Mouse (Mus musculus): Measurements from ENCODE around the gene Il10rb.

The Il10rb gene

DNA sequence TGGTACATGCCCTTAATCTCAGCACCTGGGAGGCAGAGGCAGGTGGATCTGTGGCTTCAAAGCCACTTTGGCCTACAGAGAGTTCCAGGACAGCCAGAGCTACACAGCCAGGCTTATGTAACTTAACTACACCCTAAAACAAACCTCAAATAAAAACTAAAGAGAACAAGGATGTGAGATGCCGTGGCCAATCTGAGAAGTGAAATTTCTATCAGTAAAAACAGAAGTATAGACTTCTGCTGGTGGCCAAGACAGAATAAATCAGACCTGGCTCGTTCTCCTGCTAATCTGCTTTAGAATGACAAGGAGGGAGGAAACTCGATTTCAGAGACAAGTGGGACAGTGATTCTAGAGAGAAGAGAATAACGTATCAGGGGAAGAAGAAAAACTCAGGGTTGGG, 49.9 kb downstream of the Il10rb start:
- DNase-seq, result no peak

DNA sequence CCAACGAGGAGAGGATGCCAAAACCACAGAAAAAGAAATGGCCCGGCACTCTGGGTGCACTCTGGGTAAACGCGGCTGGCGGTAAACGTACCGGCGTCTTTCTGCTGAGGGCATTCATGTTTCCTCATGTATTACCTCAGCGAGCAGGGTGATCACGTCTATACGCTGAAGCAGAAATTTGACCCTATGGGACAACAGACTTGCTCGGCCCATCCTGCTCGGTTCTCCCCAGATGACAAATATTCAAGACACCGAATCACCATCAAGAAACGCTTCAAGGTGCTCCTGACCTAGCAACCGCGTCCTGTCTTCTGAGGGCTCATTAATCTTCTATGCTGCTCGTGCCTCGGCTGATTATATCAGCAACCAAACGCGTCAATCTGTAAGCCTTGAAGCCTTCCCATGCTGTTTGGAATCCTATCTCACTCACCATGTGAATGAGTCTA, 52.4 kb downstream of the Il10rb start:
- no peak for DNase-seq

DNA sequence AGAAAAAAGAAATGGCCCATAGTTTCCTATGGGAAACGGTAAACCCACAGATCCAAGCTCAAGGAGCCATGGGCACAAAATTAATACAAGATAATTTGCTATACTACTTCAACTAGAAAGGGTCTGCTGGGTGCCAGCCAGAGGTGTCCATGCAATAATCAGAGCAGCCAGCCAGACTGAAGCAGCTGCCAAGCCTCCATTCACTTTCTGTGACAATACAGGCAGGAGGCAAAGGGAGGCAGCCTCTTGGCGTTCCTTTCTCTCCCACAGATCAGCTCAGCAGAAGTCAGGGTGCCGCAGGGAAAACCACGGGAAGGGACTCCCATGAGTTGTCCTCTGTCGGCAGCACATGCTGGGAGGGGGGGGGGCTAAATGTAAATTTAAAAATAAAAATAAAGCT, 53.0 kb downstream of the Il10rb start:
- peak; percentile 58 for DNase-seq

DNA sequence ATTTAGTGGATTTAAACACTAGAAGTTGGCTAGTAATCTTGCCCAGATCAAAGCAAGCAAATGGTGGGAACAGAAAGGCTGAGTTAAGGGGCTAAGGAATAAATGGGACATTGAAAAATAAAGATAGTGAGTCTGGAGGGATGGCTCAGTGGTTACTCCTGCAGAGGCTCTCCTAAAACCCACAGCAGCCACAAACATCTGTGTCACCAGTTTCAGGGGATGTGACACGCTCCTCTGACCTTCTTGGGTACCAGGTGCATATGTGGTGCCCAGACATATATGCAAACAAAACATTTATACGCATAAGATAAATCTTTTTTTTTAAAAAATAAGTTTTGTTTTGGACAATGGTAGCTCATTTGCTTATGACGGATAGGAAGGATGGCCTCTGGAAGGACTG, 53.4 kb downstream of the Il10rb start:
- DNase-seq, result no peak

DNA sequence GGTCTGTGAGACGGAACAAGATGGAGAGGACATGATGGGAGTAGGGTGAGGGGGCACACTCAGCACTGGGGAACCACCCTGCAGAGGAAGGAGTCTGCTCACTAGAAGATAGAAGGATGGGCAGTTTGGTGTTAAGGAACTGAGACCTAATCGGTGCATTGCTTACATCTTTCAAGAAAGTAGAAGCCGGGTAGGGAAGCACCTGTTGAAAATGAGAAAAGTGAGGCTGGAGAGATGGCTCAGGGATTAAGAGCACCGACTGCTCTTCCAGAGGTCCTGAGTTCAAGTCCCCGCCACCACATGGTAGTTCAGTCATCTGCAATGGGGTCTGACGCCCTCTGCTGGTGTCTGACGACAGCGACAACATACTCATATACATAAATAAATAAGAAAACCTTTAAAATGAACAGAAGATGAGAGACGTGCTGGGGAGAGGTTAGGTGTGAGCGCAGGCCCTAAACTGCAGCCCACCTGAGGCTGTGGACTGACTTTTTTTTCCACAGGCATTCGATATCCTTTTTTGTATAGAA, 53.9 kb downstream of the Il10rb start:
- DNase-seq, result no peak

DNA sequence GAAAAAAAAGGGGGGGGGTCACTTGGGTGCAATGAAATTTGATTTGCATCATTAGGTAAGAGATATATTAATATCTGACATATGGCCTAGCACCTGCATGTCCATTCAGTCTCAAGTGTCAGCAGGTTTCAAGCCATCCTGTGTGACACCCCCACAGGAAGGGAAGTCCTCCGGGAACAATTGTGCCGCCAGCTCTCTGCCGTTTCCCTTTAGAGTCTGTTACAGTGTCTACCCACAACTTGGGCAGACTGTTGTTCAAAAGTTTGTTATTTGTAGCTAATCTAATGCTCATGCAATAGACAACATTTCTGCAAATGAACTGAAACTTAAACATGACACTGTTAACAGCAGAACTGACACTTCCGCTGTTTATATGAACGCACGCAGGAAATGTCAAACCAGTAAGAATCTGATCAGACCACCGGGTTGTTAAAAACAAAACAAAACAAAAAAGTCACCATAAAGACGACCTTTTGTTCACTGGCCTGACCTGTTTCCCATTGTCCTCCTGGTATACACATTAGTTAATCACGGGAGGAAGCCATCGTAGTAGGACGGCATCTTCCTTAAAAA, 55.2 kb downstream of the Il10rb start:
- DNase-seq, result peak; percentile 33

DNA sequence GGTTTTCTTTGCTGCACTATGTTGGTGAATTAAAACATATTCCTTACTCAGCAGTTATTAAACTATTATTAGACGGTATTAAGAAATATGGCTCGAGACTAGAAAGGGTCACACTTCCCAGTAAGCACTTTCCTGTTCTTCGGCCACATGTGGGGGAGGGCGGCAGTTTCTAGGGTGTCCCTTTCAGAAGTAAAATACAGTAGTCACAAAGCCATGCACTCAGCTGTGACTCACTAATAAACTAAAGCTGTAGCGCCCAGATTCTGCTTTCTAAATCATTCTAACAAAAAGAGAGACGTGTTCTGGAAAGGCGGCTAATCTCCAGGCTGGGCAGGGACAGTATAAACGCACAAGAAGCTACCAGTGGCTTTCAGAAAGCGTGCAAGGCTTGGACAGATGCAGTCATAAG, 55.8 kb downstream of the Il10rb start:
- peak; percentile 59 for DNase-seq

DNA sequence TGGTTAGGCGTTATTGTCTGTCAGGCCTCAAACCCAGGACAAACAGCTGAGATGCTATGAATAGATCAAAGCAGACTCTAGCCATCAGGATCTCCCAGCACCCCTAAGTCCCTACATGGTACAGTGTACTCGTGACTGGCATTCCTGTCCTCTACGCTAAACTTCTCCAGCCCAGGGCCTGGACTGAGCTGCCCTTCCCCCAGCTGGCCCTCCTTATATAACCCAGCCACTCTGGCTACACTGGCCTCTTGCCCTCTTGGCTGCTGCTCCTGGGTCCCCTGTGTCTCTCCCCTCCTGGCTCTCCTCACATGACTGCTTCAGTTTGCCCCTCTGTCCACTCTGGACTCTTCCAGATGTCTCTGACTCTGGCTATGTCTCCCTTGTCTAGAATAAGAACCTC, 56.7 kb downstream of the Il10rb start:
- peak; percentile 67 for DNase-seq

DNA sequence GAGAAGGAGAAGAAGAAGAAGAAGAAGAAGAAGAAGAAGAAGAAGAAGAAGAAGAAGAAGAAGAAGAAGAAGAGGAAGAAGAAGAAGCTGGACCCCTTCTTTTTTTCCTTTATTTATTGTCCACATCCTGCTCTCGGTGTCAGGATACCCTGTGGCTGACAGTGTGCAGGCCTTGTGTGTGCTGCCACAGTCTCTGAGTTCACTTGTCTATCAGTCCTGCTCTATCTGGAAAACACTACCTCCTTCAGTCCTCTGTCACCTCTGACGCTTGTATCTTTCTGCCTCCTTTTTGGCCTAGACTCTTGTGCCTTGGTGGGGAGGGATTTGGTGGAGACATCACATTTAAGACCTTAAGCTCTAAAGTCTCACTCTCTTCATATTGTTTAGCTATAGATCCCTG, 57.4 kb downstream of the Il10rb start:
- DNase-seq, result no peak

DNA sequence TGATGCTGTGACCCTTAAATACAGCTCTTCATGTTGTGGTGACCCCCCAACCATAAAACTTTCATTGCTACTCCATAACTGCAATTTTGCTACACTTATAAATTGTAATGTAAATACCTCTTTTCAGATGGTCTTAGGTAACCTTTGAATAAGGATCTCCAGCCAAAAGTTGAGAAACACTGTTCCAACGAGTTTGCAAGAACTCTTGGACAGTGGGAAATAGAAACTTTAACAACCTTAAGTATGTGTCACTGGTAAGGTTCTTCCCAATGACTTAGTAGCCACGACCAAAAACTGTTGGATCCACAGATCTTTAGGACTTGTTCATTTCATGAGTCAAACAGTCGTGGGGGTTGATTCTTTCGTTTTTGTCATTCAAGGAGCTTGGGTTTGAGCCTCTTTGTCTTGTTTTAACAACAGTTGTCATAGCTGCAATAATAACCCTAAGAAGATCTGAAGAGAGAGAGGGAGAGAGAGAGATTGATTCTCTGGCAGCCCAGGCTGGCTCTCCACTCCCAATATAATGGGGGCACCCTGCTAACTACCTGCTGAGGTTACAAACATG, 58.0 kb downstream of the Il10rb start:
- no peak for DNase-seq

DNA sequence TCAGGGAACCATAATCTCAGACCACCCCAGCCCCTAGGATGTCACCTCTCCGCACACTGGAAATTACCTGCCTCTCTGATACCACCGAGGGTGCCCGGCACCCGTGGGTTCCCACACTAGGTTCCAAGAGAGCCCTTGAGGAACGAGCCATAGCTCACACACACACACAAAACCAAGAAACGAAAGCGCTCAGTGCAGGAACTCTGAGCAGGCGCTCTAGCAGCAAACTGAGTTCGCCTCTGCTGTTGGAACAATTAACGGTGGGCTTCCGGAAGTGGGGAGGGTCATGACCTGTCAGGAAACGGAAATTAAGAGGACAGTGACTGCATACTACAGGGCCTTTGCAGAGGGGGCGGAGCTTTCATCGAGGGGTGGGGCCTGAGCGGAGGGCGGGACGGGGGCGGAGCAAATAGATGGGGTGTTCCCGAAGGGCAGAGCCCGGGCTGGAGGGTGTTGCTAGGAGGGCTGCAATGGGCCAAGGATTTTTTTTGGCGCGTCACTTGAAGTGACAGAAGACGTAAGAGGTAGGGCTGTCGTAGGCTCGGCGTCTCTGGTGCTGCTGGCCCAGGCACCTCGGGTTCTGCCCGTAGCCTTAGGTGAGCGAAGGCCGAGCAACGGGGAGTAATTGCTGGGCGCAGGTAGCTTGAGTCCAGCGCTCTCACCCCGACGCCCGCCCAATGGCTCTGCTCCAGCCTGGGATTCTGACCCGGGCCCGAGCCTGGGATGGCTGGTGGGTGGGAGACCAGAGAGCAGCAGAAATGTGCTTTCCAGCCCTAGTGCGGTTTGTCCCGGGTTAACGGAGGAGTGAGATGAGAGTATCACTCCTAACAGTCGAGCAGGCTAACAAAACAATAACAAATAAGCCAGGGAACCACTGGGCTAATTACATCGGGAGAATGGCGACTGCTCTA, 58.9 kb downstream of the Il10rb start:
- peak; percentile 93 for DNase-seq

DNA sequence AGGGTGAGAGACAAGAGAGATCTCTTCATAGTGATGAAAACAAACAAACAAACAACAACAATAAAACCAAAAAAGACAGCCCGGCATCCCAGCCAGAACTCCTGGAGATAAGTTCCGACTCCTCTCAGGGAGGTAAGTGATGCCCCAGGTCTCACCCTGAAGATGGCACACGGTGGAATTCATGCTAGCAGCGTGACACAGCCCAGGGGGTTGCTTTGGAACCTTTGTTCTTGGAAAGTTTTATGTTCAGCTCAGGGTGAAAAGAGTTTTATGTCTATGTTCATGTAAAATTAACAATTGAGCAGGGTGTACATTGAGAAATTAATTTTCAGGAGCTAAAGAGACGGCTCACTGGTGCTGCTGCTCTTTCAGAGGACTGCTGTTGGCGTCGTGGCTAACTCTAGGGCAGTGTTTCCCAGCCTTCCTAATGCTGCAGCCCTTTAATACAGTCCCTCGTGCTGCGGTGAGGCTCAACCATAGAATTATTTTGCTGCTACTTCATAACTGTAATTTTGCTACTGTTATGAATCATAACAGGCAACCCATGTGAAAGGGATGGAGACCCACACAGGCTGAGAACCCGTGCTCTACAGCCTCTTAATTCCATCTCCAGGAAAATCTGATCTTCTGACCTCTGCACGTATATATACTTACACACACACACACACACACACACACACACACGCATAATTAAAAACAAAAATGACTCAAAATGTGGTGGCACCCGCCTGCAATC, 59.7 kb downstream of the Il10rb start:
- DNase-seq, result no peak

DNA sequence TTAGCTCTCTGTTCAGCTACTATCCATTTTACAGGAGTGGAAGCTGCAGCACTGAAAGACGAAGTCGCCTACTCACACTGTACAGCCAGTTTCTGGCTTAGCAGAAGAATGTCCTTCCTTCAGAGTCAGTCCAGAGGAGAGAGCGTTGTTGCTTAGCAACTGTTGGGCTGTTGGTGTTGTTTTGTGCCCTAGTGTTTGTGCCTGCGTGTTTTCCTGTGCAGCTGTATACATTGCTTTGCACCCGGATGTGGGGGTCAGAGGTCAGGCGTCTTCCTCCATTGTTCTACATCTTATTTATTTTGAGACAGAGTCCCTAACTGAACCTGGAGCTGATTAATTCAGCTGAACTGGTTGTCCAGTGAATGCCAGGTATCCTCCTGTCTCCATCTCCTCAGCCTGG, 60.6 kb downstream of the Il10rb start:
- DNase-seq, result peak; percentile 68

DNA sequence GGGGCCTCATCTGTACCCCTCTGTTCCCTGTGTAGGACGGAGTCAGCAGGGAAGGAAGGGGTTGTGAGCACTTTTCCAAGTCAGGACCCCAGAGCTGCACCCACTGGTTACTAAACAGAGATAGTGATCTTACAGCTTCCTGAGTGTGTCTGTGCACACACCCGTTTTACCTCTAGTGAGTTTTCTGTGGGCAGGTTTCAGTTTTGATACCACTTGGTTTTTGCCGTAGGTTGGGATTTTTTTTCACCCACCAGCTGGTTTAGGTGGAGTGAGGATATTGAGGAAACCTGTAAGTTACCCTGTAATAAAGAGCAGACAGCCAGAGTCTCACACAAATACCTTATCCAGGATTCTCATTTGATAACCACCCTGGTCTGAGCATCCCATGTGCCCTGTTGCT, 64.5 kb downstream of the Il10rb start:
- no peak for DNase-seq

DNA sequence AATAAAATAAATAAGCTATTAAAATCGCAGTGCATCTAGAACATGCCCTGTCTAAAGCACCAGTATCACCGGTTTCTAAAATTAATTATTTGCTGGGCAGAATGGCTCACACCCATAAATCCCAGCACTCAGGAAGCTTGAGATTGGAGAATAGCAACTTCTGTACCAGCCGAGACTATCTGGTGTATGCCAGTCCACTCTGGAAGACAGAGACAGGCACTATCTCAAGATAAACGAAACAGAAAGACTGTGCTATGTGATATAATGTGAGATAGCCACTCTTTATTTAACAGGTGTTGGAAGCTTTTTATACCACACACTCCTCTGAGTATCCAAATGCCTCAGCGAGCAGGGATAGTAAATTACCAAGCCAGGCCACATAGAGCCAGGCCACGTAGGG, 65.5 kb downstream of the Il10rb start:
- DNase-seq, result no peak
